Mouse (Mus musculus) activated CD4-positive, CD25-positive, alpha-beta regulatory T cell, adult 4 months (primary cell): Measurements from ENCODE around the gene Plp2. TPM values are rescaled to one million over a fixed set of nuclear protein-coding genes. Genes with fewer than 3 reads are reported as not detected.

Source experiments
- ATAC-seq: one replicate; pipeline ENCODE4 v1.8.0; 2017
- polyA plus RNA-seq, 2 experiments: library from polyadenylated mRNA; unstranded; fragments of 100-300 nt; shearing (Covaris generic); gene quantifications; one replicate each; pipeline ENCODE4 v1.2.1; 2017

Plp2 gene
- polyA plus RNA-seq, 2 experiments from 2014 or later = 196 to 200 TPM

DNA sequence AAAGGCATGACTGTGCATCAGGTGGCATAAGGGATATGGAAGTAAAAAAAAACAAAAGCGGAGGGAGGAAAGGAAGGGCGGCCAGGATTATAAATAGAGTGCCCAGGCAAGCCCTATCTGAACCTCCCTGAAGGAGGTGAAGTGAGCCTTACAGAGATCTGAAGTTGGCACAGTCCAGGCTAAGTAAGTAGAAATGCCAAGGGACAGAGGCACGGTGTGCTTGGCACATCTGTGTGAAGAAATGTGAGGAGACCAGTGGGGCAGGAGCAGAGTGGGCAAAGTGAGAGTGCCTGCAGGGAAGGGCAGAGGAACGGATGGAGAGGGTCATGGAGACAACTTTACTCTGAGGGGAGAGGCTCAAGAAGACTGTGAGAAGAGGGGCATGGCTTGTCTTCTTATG lies 10.1 kb downstream of the Plp2 start:
- no peak for ATAC-seq

DNA sequence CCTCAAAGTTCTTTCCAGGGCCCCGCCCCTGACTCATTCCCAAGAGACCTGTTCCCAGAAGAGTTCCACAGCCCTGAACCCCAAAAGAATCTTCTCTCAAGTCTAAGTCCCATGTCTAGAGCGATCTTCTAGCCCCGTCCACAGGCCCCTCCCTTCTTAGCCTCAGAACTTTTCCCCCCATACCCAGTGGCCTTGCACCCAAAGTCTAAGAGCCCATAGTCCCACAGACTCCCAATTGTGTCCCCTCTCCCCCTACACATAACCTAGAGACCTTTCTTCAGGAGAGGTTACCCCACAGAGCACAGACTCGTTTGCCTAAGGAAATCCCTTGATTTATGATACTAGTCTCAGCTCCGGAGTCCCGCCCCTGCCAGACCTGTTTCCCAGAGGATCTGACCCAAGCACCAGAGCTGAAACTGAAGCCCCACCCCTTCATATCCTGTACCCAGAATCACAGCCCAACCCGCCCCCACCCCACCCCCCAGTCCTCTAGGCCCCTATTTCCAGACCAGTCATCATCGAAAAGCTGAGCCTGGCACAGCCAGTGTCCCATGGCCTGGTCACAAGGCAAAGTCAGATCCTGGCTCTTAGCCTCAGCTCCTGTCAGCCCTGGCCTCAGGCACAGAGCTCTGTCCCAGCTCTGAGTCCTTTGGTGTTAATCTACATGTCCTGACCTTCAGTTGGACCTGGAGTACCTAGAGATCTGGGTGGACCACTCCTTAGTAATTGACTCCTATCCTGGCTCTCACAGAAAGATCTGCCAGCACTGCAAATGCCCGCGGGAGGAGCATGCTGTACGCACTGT lies 12.2 kb downstream of the Plp2 start:
- ATAC-seq = no peak

GRCm38 (mm10) chrX:7658031-7658784 lies 13.0 kb downstream of the Plp2 start:
- ATAC-seq = no peak

DNA sequence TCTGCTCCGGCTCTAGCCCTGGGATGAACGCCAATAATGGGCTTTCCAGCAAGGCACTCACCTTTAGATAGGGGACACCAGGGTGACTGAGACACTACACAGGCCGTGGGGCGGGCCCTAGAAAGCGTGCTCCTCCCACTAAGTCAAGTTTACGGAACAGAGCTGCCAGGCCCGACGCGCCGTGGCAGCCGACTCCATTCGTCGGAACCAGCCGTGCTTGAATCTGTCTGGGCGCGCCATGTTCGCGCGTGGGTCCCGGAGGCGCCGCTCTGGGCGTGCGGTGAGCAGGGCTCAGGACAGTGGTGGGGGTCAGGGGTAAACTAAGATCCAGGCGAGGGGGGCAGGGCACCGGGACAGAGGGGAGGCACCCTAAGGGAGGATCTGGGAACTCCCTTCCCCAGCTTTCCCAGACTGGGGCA lies 14.0 kb downstream of the Plp2 start, which contains the start of gene Prickle3:
TSS of gene Prickle3 (plus strand) at position 40 of the 419 bp plus-strand sequence.
- peak; percentile 94 for ATAC-seq

DNA sequence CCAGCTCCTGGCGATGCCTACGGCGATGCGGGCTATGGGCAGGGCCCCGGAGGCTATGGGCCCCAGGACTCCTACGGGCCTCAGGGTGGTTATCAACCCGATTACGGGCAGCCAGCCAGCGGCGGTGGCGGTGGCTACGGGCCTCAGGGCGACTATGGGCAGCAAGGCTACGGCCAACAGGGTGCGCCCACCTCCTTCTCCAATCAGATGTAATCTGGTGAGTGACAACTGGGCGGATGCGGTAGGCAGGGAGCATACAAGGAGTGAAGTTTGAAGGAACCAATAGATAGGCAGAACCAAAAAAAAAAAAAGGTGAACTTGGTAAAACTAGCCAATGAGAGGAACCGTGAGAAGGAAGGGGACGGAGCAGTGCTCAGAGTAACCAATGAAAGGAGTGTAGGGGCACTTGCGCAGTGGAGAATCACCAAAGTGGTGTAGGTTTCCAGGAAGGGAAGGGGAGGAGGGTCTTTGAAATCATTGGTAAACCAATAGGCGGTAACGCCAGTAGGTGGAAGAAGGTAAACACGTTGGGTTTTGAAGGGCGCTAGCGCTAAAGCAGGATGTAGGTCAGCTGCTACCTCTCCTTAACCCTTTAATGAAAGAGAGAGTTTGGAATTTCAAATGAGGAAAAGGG lies 22.4 kb downstream of the Plp2 start:
- peak; percentile 85 for ATAC-seq

DNA sequence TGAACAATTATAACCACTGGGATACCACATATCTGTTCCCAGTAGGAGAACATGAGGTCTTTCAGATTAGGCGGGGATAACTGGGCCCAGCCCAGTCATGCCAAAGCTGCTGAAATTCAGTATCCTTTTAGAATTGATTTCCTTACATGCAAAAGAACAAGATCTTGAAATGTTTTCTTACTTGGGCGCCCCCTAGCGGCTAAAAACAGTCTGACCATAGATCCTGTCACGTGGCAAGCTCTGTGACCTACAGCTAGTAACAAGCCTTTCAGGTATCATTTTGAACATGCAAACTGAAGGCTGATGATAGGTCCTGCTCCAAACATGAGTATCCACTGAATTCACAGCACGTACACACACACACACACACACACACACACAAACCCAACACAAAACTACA lies 25.8 kb downstream of the Plp2 start:
- ATAC-seq = no peak

- ATAC-seq = no peak
Measured at GRCm38 (mm10) chrX:7640785-7641184, 30.4 kb downstream of the Plp2 start.

DNA sequence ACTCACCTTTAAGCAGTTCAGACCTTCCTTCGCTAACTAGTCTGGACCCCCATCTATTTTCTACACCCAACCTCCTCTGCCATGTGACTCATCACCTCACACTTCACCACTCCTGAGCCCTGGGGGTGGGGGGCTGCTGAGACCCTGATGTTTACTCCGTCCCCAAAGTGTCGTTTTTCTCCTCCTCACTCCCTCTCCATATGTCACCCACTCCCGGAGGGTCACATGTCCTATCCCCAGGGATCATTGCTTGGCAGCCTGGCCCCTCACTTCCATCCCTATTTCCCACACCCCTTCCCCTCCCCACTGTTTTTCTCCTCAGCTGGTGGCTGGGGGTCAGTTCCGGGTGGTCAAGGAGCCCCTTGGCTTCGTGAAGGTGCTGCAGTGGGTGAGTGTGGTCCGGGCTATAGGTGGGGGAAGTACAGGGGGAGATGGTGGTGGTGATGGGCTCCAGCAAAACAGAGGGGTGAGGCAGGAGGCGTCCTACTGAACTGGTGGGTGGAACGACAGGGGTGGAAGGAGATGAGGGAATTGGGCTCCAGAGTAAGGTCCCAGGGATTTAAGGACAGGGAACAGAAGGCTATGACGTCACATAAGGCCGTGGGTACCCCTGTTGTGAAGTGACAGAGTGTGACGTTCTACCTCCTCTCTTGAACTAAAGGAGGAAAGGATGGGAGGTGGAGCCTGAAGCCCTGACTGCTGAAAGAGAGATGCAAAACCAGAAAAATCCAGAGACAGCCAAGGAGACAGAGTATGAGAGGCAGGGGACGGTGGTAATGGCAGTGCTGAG lies 31.5 kb downstream of the Plp2 start:
- no peak for ATAC-seq

DNA sequence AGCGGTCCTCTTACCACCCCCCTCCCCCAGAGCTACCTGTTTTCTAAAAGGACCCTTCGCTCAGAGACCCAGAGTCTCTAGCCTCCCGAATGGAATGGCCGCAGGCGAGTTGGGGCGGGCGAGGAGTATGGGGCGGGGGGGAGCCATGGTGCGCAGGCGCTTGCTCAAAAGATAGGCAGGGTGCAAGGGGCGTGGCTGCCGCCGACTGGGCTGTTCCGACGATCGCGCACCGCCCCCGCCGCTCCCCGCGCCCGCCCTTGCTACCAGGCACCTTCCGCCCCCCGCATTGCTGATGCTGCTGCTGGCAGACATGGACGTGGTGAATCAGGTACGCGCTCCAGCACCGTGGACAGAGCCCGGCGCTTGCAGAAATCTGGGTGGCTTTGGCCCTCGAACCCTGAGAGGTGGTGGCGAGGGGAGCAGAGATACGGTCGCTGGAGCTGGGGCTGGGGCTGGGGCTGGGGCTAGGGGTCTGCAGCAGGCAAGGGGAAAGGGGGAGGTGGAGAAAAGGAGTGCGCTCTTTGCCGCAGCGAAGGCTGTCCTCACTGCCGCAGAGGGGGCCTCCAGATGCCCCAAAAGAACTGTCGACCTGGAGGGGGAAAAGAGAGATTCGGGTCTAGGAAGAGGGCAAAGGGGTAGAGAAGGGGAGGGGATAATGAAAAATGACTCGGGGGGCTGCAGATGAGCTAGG lies 32.6 kb downstream of the Plp2 start, which contains the start of gene Syp:
TSS of gene Syp (plus strand) at position 71 of the 691 bp plus-strand sequence.
- peak; percentile 84 for ATAC-seq

GRCm38 (mm10) chrX:7635101-7635500 lies 36.1 kb downstream of the Plp2 start:
- no peak for ATAC-seq

DNA sequence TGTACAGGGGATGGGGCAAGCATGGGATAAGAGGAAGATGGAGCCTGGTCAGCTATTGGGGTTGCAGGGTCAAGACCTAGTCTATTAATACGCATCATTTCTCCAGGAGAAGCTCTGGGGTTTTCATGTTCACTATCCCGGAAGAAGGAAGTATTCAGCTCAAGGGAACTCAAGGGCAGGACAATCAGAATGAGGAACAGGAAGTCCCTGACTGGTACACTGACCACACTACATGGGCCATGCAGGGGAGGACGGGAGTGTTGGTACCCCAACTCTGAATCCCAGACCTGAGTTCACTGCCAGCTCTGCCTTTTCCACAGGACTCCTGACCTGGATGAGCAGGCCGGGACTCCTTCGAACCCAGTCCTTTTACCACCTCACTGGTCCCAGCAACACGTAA lies 38.6 kb downstream of the Plp2 start:
- ATAC-seq = no peak

Other genes starting within 250 kb of the Plp2 start
- gene Foxp3, start 97.7 kb downstream of the Plp2 start, polyA plus RNA-seq = 10 to 100 TPM; 31.5 to 37.6 TPM
- 1 to 10 TPM; 4.4 to 6.5 TPM for gene Ppp1r3f, start 97.1 kb downstream of the Plp2 start, polyA plus RNA-seq
- 1 to 10 TPM; 7.3 to 9.1 TPM for gene Ccdc22, start 65.9 kb downstream of the Plp2 start, polyA plus RNA-seq
- gene Cacna1f, start 64.3 kb downstream of the Plp2 start, polyA plus RNA-seq = not detected
- gene Syp, start 32.9 kb downstream of the Plp2 start, polyA plus RNA-seq = 1 to 10 TPM; 5.8 to 7.5 TPM
- 1 to 10 TPM; 6.3 TPM for gene Prickle3, start 14.1 kb downstream of the Plp2 start, polyA plus RNA-seq
- not detected for gene Magix, start 9.9 kb upstream of the Plp2 start, polyA plus RNA-seq
- 10 to 100 TPM; 44.6 to 54.1 TPM for gene Gpkow, start 25.7 kb upstream of the Plp2 start, polyA plus RNA-seq
- gene Wdr45, start 42.9 kb upstream of the Plp2 start, polyA plus RNA-seq = 10 to 100 TPM; 38.9 to 48.2 TPM
- not detected for gene Gm45208, start 50.9 kb upstream of the Plp2 start, polyA plus RNA-seq
- gene Praf2, start 57.0 kb upstream of the Plp2 start, polyA plus RNA-seq = 10 to 100 TPM; 34.0 to 36.1 TPM
- gene Ccdc120, start 79.5 kb upstream of the Plp2 start, polyA plus RNA-seq = under 1 TPM in 1 of 2 experiments, not detected in 1; 0.20 TPM
- gene Tfe3, start 91.2 kb upstream of the Plp2 start, polyA plus RNA-seq = 10 to 100 TPM in 1 of 2 experiments, 1 to 10 TPM in 1; 9.1 to 14.7 TPM
- 10 to 100 TPM; 46.6 to 58.8 TPM for gene Gripap1, start 118.4 kb upstream of the Plp2 start, polyA plus RNA-seq
- under 1 TPM; 0.49 to 0.50 TPM for gene Kcnd1, start 150.9 kb upstream of the Plp2 start, polyA plus RNA-seq
- 10 to 100 TPM; 15.4 to 21.1 TPM for gene Otud5, start 170.0 kb upstream of the Plp2 start, polyA plus RNA-seq
- 10 to 100 TPM; 37.5 to 40.7 TPM for gene Pim2, start 206.9 kb upstream of the Plp2 start, polyA plus RNA-seq
- gene Slc35a2, start 212.6 kb upstream of the Plp2 start, polyA plus RNA-seq = 10 to 100 TPM; 11.3 to 17.3 TPM
- 100 to 1,000 TPM in 1 of 2 experiments, 10 to 100 TPM in 1; 88.7 to 101 TPM for gene Pqbp1, start 227.9 kb upstream of the Plp2 start, polyA plus RNA-seq
- 10 to 100 TPM; 95.9 to 96.8 TPM for gene Timm17b, start 228.0 kb upstream of the Plp2 start, polyA plus RNA-seq
- not detected for gene Gm10491, start 236.4 kb upstream of the Plp2 start, polyA plus RNA-seq
- not detected for gene Gm10490, start 238.2 kb upstream of the Plp2 start, polyA plus RNA-seq
- gene Pcsk1n, start 248.4 kb upstream of the Plp2 start, polyA plus RNA-seq = not detected